Mouse (Mus musculus) MEL (cell line): ENCODE measurements around the gene Vegfa.
A peak's percentile ranks its signal among the peaks of the same experiment; 100 is the strongest.

ENCODE experiments used
- CTCF ChIP-seq, 3 experiments: IDR thresholded peaks in 2 of 3; conservative IDR thresholded peaks in 1 of 3; 2 replicates each; pipeline ENCODE4 v1.5.1; 2011 to 2012; ENCODE audit warnings: low read length in 3 of 3, low read depth in 2 of 3, mild to moderate bottlenecking in 2 of 3, improper control_type of control experiment in 1 of 3, inconsistent platforms in 1 of 3, mixed read lengths in 1 of 3, moderate library complexity in 1 of 3; ENCODE audit not compliant: control insufficient read depth in 1 of 3, insufficient read depth in 1 of 3, poor library complexity in 1 of 3, severe bottlenecking in 1 of 3
- EP300 ChIP-seq, 2 experiments: IDR thresholded peaks; 2 replicates each; pipeline ENCODE4 v1.6.1; 2011; ENCODE audit warnings: improper control_type of control experiment in 2 of 2, low read length in 2 of 2, low read depth in 1 of 2, mild to moderate bottlenecking in 1 of 2
- ETS1 ChIP-seq: IDR thresholded peaks from 2 replicates; pipeline ENCODE4 v1.6.1; 2012; ENCODE audit warnings: low read depth, mild to moderate bottlenecking, inconsistent platforms, low read length, improper control_type of control experiment, moderate library complexity
- GATA1 ChIP-seq: IDR thresholded peaks from 2 replicates; pipeline ENCODE4 v1.6.1; 2011; ENCODE audit warnings: low read depth, low read length, improper control_type of control experiment
- MYC ChIP-seq: IDR thresholded peaks from 2 replicates; pipeline ENCODE4 v1.6.1; 2011; ENCODE audit warnings: low read depth, mild to moderate bottlenecking, low read length, improper control_type of control experiment, moderate library complexity
- POLR2A ChIP-seq, 2 experiments: IDR thresholded peaks; 2 replicates each; pipeline ENCODE4 v1.6.1; 2011 to 2012; ENCODE audit warnings: low read length in 2 of 2, mild to moderate bottlenecking in 2 of 2, control low read depth in 1 of 2, improper control_type of control experiment in 1 of 2, low read depth in 1 of 2, moderate library complexity in 1 of 2; ENCODE audit not compliant: control insufficient read depth in 1 of 2, insufficient read depth in 1 of 2, poor library complexity in 1 of 2
- USF1 ChIP-seq: IDR thresholded peaks from 2 replicates; pipeline ENCODE4 v1.6.1; 2014; ENCODE audit warnings: low read depth, mild to moderate bottlenecking, inconsistent platforms, low read length, improper control_type of control experiment, moderate library complexity
- ZC3H11A ChIP-seq: IDR thresholded peaks from 2 replicates; pipeline ENCODE4 v1.6.1; 2012; ENCODE audit warnings: low read depth, mild to moderate bottlenecking, inconsistent platforms, low read length, improper control_type of control experiment

DNA sequence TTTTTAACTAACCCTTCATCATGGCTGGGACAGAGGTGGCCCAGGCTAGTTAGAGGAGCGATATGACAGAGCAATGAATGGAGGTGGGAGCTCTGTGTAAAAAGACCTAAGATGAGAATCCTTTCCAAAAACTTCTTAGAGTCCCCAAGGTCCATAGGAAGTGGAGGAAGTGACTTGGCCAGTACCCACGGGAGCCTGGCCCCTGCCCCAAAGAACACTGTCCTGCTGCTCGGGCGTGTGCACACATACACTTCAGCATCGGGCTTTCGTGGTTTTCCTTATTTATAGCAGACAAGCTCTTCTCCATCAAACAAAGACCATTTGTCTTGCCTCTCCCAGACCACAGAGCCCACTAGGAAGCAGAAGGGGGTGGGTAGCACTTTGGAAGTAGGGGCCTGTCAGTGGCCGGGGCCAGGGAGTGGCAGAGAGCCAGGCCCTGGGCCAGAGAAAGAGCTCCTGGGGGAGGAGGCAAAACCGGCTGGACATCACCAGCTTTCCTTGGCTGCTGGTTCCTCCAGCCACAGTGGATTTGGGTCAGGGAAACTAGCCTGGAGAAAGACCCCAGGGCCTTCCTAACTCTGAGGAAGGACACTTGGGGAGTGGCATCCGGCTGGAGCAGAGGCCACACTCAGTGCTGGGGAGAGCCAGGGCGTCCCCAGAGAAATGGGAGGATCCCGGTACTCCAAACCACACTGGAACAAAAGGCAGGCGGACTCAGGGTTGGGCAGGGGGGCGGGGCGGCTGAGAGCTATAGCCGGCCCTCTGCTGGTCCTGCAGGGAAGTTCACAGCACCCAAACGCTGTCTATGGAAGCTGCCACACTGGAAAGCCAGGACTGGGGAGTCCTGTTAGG lies 4.9 kb downstream of the Vegfa start:
- TF ChIP-seq POLR2A (IDR thresholded peaks at IDR 0.05; ENCODE audit: control insufficient read depth in 1 of 2, insufficient read depth in 1 of 2, low read depth in 1 of 2, low read length in 2 of 2, poor library complexity in 1 of 2) (no peak), MYC (no peak), CTCF (IDR thresholded peaks at IDR 0.05 in 2 of 3, conservative IDR thresholded peaks at IDR 0.05 in 1 of 3; ENCODE audit: control insufficient read depth in 1 of 3, insufficient read depth in 1 of 3, low read depth in 2 of 3, low read length in 3 of 3, poor library complexity in 1 of 3, severe bottlenecking in 1 of 3) (peak; percentile 33 to 61 (median 51); a peak in 5 of 6 replicates), ETS1 (no peak), USF1 (no peak), ZC3H11A (no peak), EP300 (IDR thresholded peaks at IDR 0.05; ENCODE audit: low read depth in 1 of 2, low read length in 2 of 2) (no peak), GATA1 (no peak)
